Comparison of ENCODE assay signal across 7 mouse cellular contexts in the genomic region with DNA sequence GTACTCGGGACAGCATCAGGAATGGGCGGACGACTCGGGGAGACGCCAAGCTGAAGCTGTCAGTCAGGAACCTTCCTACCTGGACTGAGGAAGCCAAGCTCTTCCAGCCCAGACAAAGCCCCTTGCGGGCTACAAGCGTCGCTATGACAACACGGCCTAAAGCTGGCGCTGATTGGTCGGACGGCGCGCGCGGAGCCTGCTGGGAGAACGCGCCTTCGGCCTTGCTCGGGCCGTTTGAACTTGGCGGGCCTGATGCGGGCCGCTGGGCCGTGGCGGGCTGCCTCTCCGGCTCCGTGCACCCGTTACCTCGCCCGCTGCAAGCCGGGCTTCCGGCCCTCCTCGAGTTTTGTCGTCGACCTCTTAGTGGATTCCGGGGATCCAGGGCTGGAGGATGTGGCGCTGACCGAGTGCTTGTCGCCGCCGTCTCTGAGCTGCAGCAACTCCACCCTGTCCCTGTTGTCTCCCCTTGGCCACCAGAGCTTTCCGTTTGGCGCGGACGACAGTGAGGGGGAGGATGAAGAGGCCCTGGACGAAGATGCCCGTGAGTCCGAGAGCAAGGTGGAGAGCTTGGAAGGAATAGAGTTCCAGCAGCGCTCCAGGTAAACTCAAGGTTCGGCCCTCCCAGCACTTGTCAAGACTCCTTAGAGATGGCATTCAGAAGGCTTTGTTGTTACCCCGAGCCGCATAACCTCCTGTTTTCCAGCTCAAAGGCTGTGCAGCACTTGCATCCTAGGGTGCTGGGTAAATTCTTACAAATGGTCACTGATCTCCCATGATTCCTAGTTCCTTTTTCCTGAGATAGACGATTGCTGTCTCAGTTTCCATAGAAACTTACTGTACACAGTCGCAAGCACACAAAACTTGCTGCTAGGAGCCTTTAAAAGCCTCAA. TPM values are rescaled to one million over a fixed set of nuclear protein-coding genes. Genes with fewer than 3 reads are reported as not detected.
DNase-seq lines count a peak whose midpoint lies in the region; ATAC-seq lines count a peak whose summit lies in the region.

A gene (plus strand): TSS at position 202 of the 890 bp plus-strand sequence.

- peak; percentile 98 for ATAC-seq in limb, embryonic 11.5 days (ENCODE audit: insufficient number of reproducible peaks, low FRiP score, low TSS enrichment, low read depth)
- ATAC-seq in midbrain, embryonic 14.5 days (ENCODE audit: low FRiP score, low TSS enrichment), result peak; percentile 100

- peaks cover 30% of the 10 kb centered on the region for H3K4me1 ChIP-seq in embryonic facial prominence, embryonic 10.5 days
- H3K4me1 ChIP-seq in limb, embryonic 11.5 days (ENCODE audit: control insufficient read depth, insufficient read depth, low read length), result peaks cover 5% of the 10 kb centered on the region; the same call in 1 of the 2 replicates
- H3K4me1 ChIP-seq in midbrain, embryonic 14.5 days (ENCODE audit: control insufficient read depth, insufficient read depth, low read length), result peaks cover 21% of the 10 kb centered on the region

- H3K9ac ChIP-seq in limb, embryonic 11.5 days (ENCODE audit: low read length), result peak within 1 kb of the TSS; percentile 88
- peak within 1 kb of the TSS; percentile 88 for H3K9ac ChIP-seq in midbrain, embryonic 14.5 days (replicated peaks; ENCODE audit: low read length)

- WGBS in embryonic facial prominence, embryonic 10.5 days, result under 1% methylated on average over 55 of the region's 55 CpGs
- under 1% methylated on average over 55 of the region's 55 CpGs for WGBS in limb, embryonic 11.5 days
- under 1% methylated on average over 55 of the region's 55 CpGs for WGBS in midbrain, embryonic 14.5 days

- H3K27me3 ChIP-seq in embryonic facial prominence, embryonic 10.5 days (replicated peaks; ENCODE audit: low read depth, poor library complexity, severe bottlenecking), result no peaks in the 10 kb centered on the region
- H3K27me3 ChIP-seq in limb, embryonic 11.5 days (ENCODE audit: control insufficient read depth, insufficient read depth, low read length), result no peaks in the 10 kb centered on the region
- no peaks in the 10 kb centered on the region for H3K27me3 ChIP-seq in midbrain, embryonic 14.5 days (ENCODE audit: control insufficient read depth, insufficient read depth, low read length)

- peak within 1 kb of the TSS; percentile 87 for H3K4me3 ChIP-seq in embryonic facial prominence, embryonic 10.5 days
- H3K4me3 ChIP-seq in limb, embryonic 11.5 days (ENCODE audit: low read depth, low read length), result peak within 1 kb of the TSS; percentile 77
- peak within 1 kb of the TSS; percentile 88 for H3K4me3 ChIP-seq in midbrain, embryonic 14.5 days (replicated peaks; ENCODE audit: low read depth, low read length)

- peak within 1 kb of the TSS; percentile 76 for H3K4me2 ChIP-seq in limb, embryonic 11.5 days (ENCODE audit: low read depth, severe bottlenecking)
- peak within 1 kb of the TSS; percentile 78 for H3K4me2 ChIP-seq in midbrain, embryonic 14.5 days (ENCODE audit: low read length)

- H3K36me3 ChIP-seq in embryonic facial prominence, embryonic 10.5 days (replicated peaks), result peaks cover 36% of the 10 kb centered on the region
- H3K36me3 ChIP-seq in limb, embryonic 11.5 days (ENCODE audit: control insufficient read depth, insufficient read depth, low read length), result peaks cover 5% of the 10 kb centered on the region; the same call in 1 of the 2 replicates
- peaks cover 11% of the 10 kb centered on the region; the same call in 1 of the 2 replicates for H3K36me3 ChIP-seq in midbrain, embryonic 14.5 days (ENCODE audit: control insufficient read depth, insufficient read depth, low read length)

- peak; percentile 94 for DNase-seq in adrenal gland, postnatal 10 days
- peak; percentile 96 for DNase-seq in embryonic facial prominence, embryonic 10.5 days (ENCODE audit: low spot score)
- peak; percentile 99 for DNase-seq in heart, adult 11 months
- peak; percentile 91 for DNase-seq in kidney, adult 18-20 months
- peak; percentile 94 for DNase-seq in limb, embryonic 11.5 days (ENCODE audit: low spot score)
- DNase-seq in midbrain, embryonic 14.5 days, result peak; percentile 99
- peak; percentile 72 to 78 for DNase-seq in spleen, adult 18-20 months

- no peaks in the 10 kb centered on the region for H3K9me3 ChIP-seq in embryonic facial prominence, embryonic 10.5 days
- H3K9me3 ChIP-seq in limb, embryonic 11.5 days (ENCODE audit: control insufficient read depth, low read length), result no peaks in the 10 kb centered on the region
- H3K9me3 ChIP-seq in midbrain, embryonic 14.5 days (ENCODE audit: control insufficient read depth, low read length), result no peaks in the 10 kb centered on the region

- H3K27ac ChIP-seq in embryonic facial prominence, embryonic 10.5 days (replicated peaks), result peak within 1 kb of the TSS; percentile 98
- peak within 1 kb of the TSS; percentile 78 for H3K27ac ChIP-seq in limb, embryonic 11.5 days (replicated peaks; ENCODE audit: low read depth, low read length)
- H3K27ac ChIP-seq in midbrain, embryonic 14.5 days (replicated peaks; ENCODE audit: low read depth, low read length), result peak within 1 kb of the TSS; percentile 88

RNA-seq across cellular contexts. Expression of the gene that starts here (rescaled TPM):
- total RNA-seq in adrenal gland, postnatal 10 days (2021), result 10 to 100 TPM; 13.8 to 16.7 TPM
- polyA plus RNA-seq in embryonic facial prominence, embryonic 10.5 days (2016; fragmentation: Nextera tagmentation; extraction: Ambion mirVana), result 57.1 and 63.6 TPM in 2 replicates
- polyA plus RNA-seq in limb, embryonic 11.5 days (2014; fragmentation: Nextera tagmentation; extraction: Ambion mirVana), result 68.2 and 68.8 TPM in 2 replicates
- 30.1 and 31.8 TPM in 2 replicates for polyA plus RNA-seq in midbrain, embryonic 14.5 days (2014; fragmentation: Nextera tagmentation; extraction: Ambion mirVana)

Comparison
In these comparisons a context has a peak if more than half of its experiments do, and no peak if none do; other contexts are left out.
1. Peak in every context shown above with its lines: DNase-seq, ATAC-seq, H3K4me3 ChIP-seq and H3K27ac ChIP-seq.